10 mouse cellular contexts compared by ENCODE assay signal in the genomic region with DNA sequence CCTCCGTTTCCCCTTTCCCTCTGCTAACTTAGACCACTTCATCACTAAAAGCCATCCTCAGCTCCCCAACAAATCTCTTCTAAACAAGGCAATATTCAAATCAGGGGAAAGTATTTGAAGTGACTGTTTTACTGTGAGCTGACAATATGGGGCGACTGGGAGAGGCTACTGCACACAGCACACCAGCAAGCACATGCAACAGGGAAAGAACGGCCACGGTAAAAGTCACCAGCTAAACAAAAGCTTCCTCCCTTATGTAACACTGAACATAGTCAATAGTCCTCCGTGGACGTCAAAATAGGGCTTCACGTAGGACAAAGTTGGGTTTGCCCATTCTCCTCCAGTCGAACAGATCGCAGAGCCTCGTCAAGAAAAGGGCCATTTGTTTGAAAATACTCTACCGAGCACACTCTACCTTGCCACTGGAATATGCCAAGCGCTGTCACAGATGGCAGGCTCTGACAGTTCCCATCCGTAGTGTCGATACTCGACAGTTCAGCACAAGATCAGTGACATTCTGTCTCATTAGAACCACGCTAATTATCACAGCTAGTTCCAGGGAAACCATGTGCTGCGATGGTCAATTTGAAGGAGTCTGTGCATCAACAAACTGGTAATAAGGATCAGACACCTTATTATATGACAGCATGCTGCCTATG.
DNase-seq lines count a peak whose midpoint lies in the region; ATAC-seq and TF ChIP-seq lines count a peak whose summit lies in the region.
"Had no signal": no experiment of that assay in that cellular context is flagged by ENCODE, and none has a peak within 500 bp of the region (broad histone marks: within the 10 kb centered on the region; RNA-seq: fewer than 3 reads in every experiment).

No protein-coding gene starts in this region.

- DNase-seq in cerebellum, postnatal 10 days: peak; percentile 53 to 57
- DNase-seq in cerebellum, adult 11-12 months: no peak
- no peak for DNase-seq in stomach, postnatal 0 days (ENCODE audit: low spot score)
- peak; percentile 30 for DNase-seq in limb, embryonic 11.5 days (ENCODE audit: low spot score)
- DNase-seq in retina, embryonic 14.5 days (ENCODE audit: low spot score): peak; percentile 70
- no peak for DNase-seq in kidney, adult 11 months
- DNase-seq in urinary bladder, postnatal 4 days (ENCODE audit: low spot score in 2 of 2): no peak
- DNase-seq: kidney, postnatal 4 days had no signal

- no peaks in the 10 kb centered on the region for H3K27me3 ChIP-seq in stomach, embryonic 15.5 days (replicated peaks)
- no peaks in the 10 kb centered on the region for H3K27me3 ChIP-seq in stomach, postnatal 0 days (ENCODE audit: control insufficient read depth, insufficient read depth, low read length)
- H3K27me3 ChIP-seq in limb, embryonic 11.5 days (ENCODE audit: control insufficient read depth, insufficient read depth, low read length): 0 out of 2 replicates have a peak, but pooled peaks cover 2% of the 10 kb centered on the region

- H3K9ac ChIP-seq in stomach, embryonic 15.5 days: no peak overlapping the region
- no peak overlapping the region for H3K9ac ChIP-seq in stomach, postnatal 0 days (ENCODE audit: low read length)
- H3K9ac ChIP-seq in limb, embryonic 11.5 days (ENCODE audit: low read length): no peak overlapping the region
- H3K9ac ChIP-seq: liver, embryonic 14.5 days had no signal

- TF ChIP-seq EP300 in stomach, postnatal 0 days (optimal IDR thresholded peaks at IDR 0.05): no peak

- no peaks in the 10 kb centered on the region for H3K4me1 ChIP-seq in stomach, embryonic 15.5 days
- no peaks in the 10 kb centered on the region for H3K4me1 ChIP-seq in stomach, postnatal 0 days (replicated peaks; ENCODE audit: control insufficient read depth, insufficient read depth)
- peaks cover 11% of the 10 kb centered on the region; the same call in 1 of the 2 replicates for H3K4me1 ChIP-seq in limb, embryonic 11.5 days (ENCODE audit: control insufficient read depth, insufficient read depth, low read length)

- no peaks in the 10 kb centered on the region for H3K9me3 ChIP-seq in stomach, embryonic 15.5 days
- no peaks in the 10 kb centered on the region for H3K9me3 ChIP-seq in stomach, postnatal 0 days (ENCODE audit: control insufficient read depth, low read length)
- H3K9me3 ChIP-seq in limb, embryonic 11.5 days (ENCODE audit: control insufficient read depth, low read length): no peaks in the 10 kb centered on the region

- 0 out of 2 replicates have a peak overlapping the region, but pooled peaks have one; percentile 16 for H3K4me2 ChIP-seq in stomach, embryonic 15.5 days
- no peak overlapping the region for H3K4me2 ChIP-seq in stomach, postnatal 0 days (replicated peaks; ENCODE audit: low read depth)
- H3K4me2 ChIP-seq in limb, embryonic 11.5 days (ENCODE audit: low read depth, severe bottlenecking): peak overlapping the region; percentile 32; the same call in 1 of the 2 replicates

- no peaks in the 10 kb centered on the region for H3K36me3 ChIP-seq in stomach, embryonic 15.5 days
- H3K36me3 ChIP-seq in stomach, postnatal 0 days (ENCODE audit: control insufficient read depth, insufficient read depth, low read length): no peaks in the 10 kb centered on the region
- no peaks in the 10 kb centered on the region for H3K36me3 ChIP-seq in limb, embryonic 11.5 days (ENCODE audit: control insufficient read depth, insufficient read depth, low read length)

- H3K27ac ChIP-seq in stomach, embryonic 15.5 days: no peak overlapping the region
- no peak overlapping the region for H3K27ac ChIP-seq in stomach, postnatal 0 days (replicated peaks)
- no peak overlapping the region for H3K27ac ChIP-seq in limb, embryonic 11.5 days (replicated peaks; ENCODE audit: low read depth, low read length)
- H3K27ac ChIP-seq: liver, embryonic 14.5 days had no signal

- no peak overlapping the region for H3K4me3 ChIP-seq in stomach, embryonic 15.5 days (replicated peaks)
- no peak overlapping the region for H3K4me3 ChIP-seq in stomach, postnatal 0 days (ENCODE audit: low read depth, low read length)
- no peak overlapping the region for H3K4me3 ChIP-seq in limb, embryonic 11.5 days (ENCODE audit: low read depth, low read length)

- WGBS in stomach, embryonic 15.5 days: 78% methylated on average over 17 of the region's 17 CpGs
- 85% methylated on average over 17 of the region's 17 CpGs for WGBS in stomach, postnatal 0 days
- 37% methylated on average over 17 of the region's 17 CpGs for WGBS in limb, embryonic 11.5 days

- no peak for ATAC-seq in stomach, embryonic 15.5 days (ENCODE audit: insufficient read depth, low FRiP score, low read depth)
- ATAC-seq in stomach, postnatal 0 days (ENCODE audit: low FRiP score, low TSS enrichment): no peak
- ATAC-seq in limb, embryonic 11.5 days (ENCODE audit: insufficient number of reproducible peaks, low FRiP score, low TSS enrichment, low read depth): no peak

- no peak for TF ChIP-seq CTCF in stomach, postnatal 0 days (IDR thresholded peaks at IDR 0.05; ENCODE audit: low read depth)

Comparison
In these comparisons a context has a peak if more than half of its experiments do, and no peak if none do; other contexts are left out.
1. DNase-seq: peak in cerebellum, postnatal 10 days (2 of 2), limb, embryonic 11.5 days (single experiment) and retina, embryonic 14.5 days (single experiment); none in cerebellum, adult 11-12 months (single experiment), stomach, postnatal 0 days (single experiment), kidney, adult 11 months (single experiment) and urinary bladder, postnatal 4 days (0 of 2).